In the genomic region with DNA sequence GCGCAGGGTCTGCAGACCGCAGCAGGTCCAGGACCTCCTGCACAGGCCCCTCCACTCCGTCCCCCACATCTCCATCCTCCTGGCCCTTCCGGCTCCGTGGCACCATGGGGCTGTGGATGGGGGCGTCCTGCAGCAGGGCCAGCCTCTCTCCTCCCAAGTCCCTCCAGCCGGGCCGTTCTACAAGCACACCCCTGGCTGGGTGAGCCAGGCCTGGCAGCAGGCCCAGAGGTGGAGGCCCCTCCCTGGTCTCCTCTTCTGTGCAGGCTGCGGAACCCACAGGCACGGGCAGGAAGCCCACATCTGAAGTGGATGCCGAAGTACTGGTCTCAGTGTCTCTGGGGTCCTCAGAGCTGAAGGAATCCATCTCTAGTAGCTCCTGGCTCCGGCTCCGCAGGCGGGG, we compare ENCODE assay signal across 8 mouse cellular contexts. TPM values are rescaled to one million over a fixed set of nuclear protein-coding genes. Genes with fewer than 3 reads are reported as not detected.
DNase-seq lines count a peak whose midpoint lies in the region; ATAC-seq lines count a peak whose summit lies in the region.

No protein-coding gene starts in this region.

- DNase-seq in heart, postnatal 25 days (ENCODE audit: low spot score): no peak
- no peak for DNase-seq in layer of hippocampus, postnatal 25 days (ENCODE audit: extremely low spot score in 1 of 2, low spot score in 1 of 2)
- DNase-seq in yolk sac, embryonic 10.5 days (ENCODE audit: low spot score): no peak
- DNase-seq in adrenal gland, postnatal 25 days: no peak

- H3K4me3 ChIP-seq in heart, embryonic 14.5 days (ENCODE audit: control insufficient read depth in 1 of 2, insufficient read depth in 1 of 2, low read depth in 1 of 2, low read length in 2 of 2): no peak overlapping the region
- no peak overlapping the region for H3K4me3 ChIP-seq in embryonic facial prominence, embryonic 15.5 days (replicated peaks)
- no peak overlapping the region for H3K4me3 ChIP-seq in lung, embryonic 15.5 days

- no peaks in the 10 kb centered on the region for H3K27me3 ChIP-seq in heart, embryonic 14.5 days (ENCODE audit: control insufficient read depth, insufficient read depth, low read length)
- H3K27me3 ChIP-seq in embryonic facial prominence, embryonic 15.5 days: no peaks in the 10 kb centered on the region
- H3K27me3 ChIP-seq in lung, embryonic 15.5 days: no peaks in the 10 kb centered on the region

- no peaks in the 10 kb centered on the region for H3K9me3 ChIP-seq in heart, embryonic 14.5 days (ENCODE audit: control insufficient read depth, low read length)
- H3K9me3 ChIP-seq in embryonic facial prominence, embryonic 15.5 days (replicated peaks): no peaks in the 10 kb centered on the region
- no peaks in the 10 kb centered on the region for H3K9me3 ChIP-seq in lung, embryonic 15.5 days

- intact Hi-C loops in heart, postnatal 25 days (cut with DNase I): loop anchor here (5.0 kb wide), 1 partner anchor 108 kb away; no protein-coding TSS in a partner anchor

- peak overlapping the region in 1 of 2 experiments; percentile 37; a peak in 1 of 4 replicates for H3K27ac ChIP-seq in heart, embryonic 14.5 days (replicated peaks in 1 of 2; ENCODE audit: control insufficient read depth in 1 of 2, insufficient read depth in 1 of 2, low read depth in 2 of 2, low read length in 2 of 2)
- H3K27ac ChIP-seq in embryonic facial prominence, embryonic 15.5 days (replicated peaks): peak overlapping the region; percentile 52
- peak overlapping the region; percentile 70 for H3K27ac ChIP-seq in lung, embryonic 15.5 days

- 25% methylated on average over 14 of the region's 14 CpGs for WGBS in heart, embryonic 14.5 days
- 43% methylated on average over 13 of the region's 14 CpGs for WGBS in embryonic facial prominence, embryonic 15.5 days
- WGBS in lung, embryonic 15.5 days: 34% methylated on average over 14 of the region's 14 CpGs

- ATAC-seq in heart, embryonic 14.5 days (ENCODE audit: insufficient number of reproducible peaks, insufficient read depth, low FRiP score, low read depth): peak; percentile 62
- peak; percentile 47 for ATAC-seq in CD4-positive, CD25-positive, alpha-beta regulatory T cell, adult 4 months
- peak; percentile 68 for ATAC-seq in embryonic facial prominence, embryonic 15.5 days (ENCODE audit: insufficient number of reproducible peaks, low FRiP score, low TSS enrichment, low read depth)
- ATAC-seq in lung, embryonic 15.5 days (ENCODE audit: borderline replicate concordance, extremely low read depth, low FRiP score, low TSS enrichment): peak; percentile 56

- no peak overlapping the region for H3K4me2 ChIP-seq in heart, embryonic 14.5 days (ENCODE audit: low read length)
- H3K4me2 ChIP-seq in embryonic facial prominence, embryonic 15.5 days (replicated peaks): peak overlapping the region; percentile 6; the same call in 1 of the 2 replicates
- H3K4me2 ChIP-seq in lung, embryonic 15.5 days: peak overlapping the region; percentile 43

- peaks cover 20 to 29% of the 10 kb centered on the region in 2 experiments for H3K4me1 ChIP-seq in heart, embryonic 14.5 days (ENCODE audit: control insufficient read depth in 2 of 2, insufficient read depth in 2 of 2, low read length in 2 of 2)
- H3K4me1 ChIP-seq in embryonic facial prominence, embryonic 15.5 days: peaks cover 34% of the 10 kb centered on the region
- H3K4me1 ChIP-seq in lung, embryonic 15.5 days: peaks cover 32% of the 10 kb centered on the region

- no peaks in the 10 kb centered on the region for H3K36me3 ChIP-seq in heart, embryonic 14.5 days (ENCODE audit: control insufficient read depth, insufficient read depth, low read length)
- H3K36me3 ChIP-seq in embryonic facial prominence, embryonic 15.5 days: no peaks in the 10 kb centered on the region; the same call in 1 of the 2 replicates
- no peaks in the 10 kb centered on the region for H3K36me3 ChIP-seq in lung, embryonic 15.5 days

- H3K9ac ChIP-seq in heart, embryonic 14.5 days (ENCODE audit: low read length): peak overlapping the region; percentile 16
- H3K9ac ChIP-seq in embryonic facial prominence, embryonic 15.5 days: no peak overlapping the region
- no peak overlapping the region for H3K9ac ChIP-seq in lung, embryonic 15.5 days

RNA-seq across cellular contexts. Expression of a gene that starts 21.1 kb away (rescaled TPM):
- 0.81 and 1.00 TPM in 2 replicates for polyA plus RNA-seq in heart, embryonic 14.5 days (2014; fragmentation: Nextera tagmentation; extraction: Ambion mirVana)
- under 1 TPM; 0.49 to 0.75 TPM for total RNA-seq in heart, postnatal 25 days (2021)
- polyA plus RNA-seq in CD4-positive, CD25-positive, alpha-beta regulatory T cell, adult 4 months (2017; shearing (Covaris generic)): under 1 TPM; 0.17 to 0.63 TPM
- polyA plus RNA-seq in embryonic facial prominence, embryonic 15.5 days (2015; fragmentation: Nextera tagmentation; extraction: Ambion mirVana): 8.3 and 8.4 TPM in 2 replicates
- polyA plus RNA-seq in lung, embryonic 15.5 days (2015; fragmentation: Nextera tagmentation; extraction: Ambion mirVana): 2.3 TPM in 2 replicates
- total RNA-seq in layer of hippocampus, postnatal 25 days (2021): under 1 TPM in 1 of 2 experiments, not detected in 1; 0.42 TPM
- total RNA-seq in adrenal gland, postnatal 25 days (2021): 2.1 and 2.8 TPM in 2 replicates

RNA-seq across cellular contexts. Expression of a gene that starts 57.5 kb away (rescaled TPM):
- polyA plus RNA-seq in heart, embryonic 14.5 days (2014; fragmentation: Nextera tagmentation; extraction: Ambion mirVana): 40.7 and 41.5 TPM in 2 replicates
- total RNA-seq in heart, postnatal 25 days (2021): 10 to 100 TPM; 21.9 to 23.4 TPM
- polyA plus RNA-seq in CD4-positive, CD25-positive, alpha-beta regulatory T cell, adult 4 months (2017; shearing (Covaris generic)): 100 to 1,000 TPM in 1 of 2 experiments, 10 to 100 TPM in 1; 99.2 to 126 TPM
- polyA plus RNA-seq in embryonic facial prominence, embryonic 15.5 days (2015; fragmentation: Nextera tagmentation; extraction: Ambion mirVana): 60.6 and 61.5 TPM in 2 replicates
- polyA plus RNA-seq in lung, embryonic 15.5 days (2015; fragmentation: Nextera tagmentation; extraction: Ambion mirVana): 65.8 and 74.4 TPM in 2 replicates
- 10 to 100 TPM; 62.5 to 63.8 TPM for total RNA-seq in layer of hippocampus, postnatal 25 days (2021)
- 37.0 and 53.1 TPM in 2 replicates for total RNA-seq in adrenal gland, postnatal 25 days (2021)
